Mouse (Mus musculus): Measurements from ENCODE around the gene Itprip. TPM values are rescaled to one million over a fixed set of nuclear protein-coding genes. Genes with fewer than 3 reads are reported as not detected.
A peak's percentile ranks its signal among the peaks of the same experiment; 100 is the strongest.
"Not testable (repeated sequence)": the region's sequence is repeated elsewhere in the genome, so short reads cannot be mapped to it uniquely, and the experiment has no call there.

Itprip gene
- polyA plus RNA-seq, 1 experiment = 0.79 TPM

DNA sequence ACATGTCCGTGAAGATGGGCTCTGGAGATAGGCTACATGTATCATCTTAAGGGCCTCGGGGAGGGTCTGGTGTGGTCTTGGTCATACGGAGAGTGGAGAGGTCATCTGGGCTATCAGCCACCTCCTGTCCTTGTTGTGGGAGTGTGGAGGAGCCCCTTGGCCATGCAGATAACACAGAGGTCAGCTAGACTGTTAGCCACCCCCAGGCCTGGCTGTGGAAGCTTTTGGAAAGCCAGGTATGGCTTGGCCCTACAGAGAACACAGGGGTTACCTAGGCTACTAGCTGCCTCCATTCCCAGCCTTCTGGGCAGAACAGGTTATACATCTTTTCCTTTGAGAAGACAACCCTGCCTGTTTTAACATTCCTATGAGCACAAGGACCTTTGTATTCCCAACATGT, 56.5 kb downstream of the Itprip start:
- TF ChIP-seq POLR2A (IDR thresholded peaks at IDR 0.05; ENCODE audit: extremely low read depth, insufficient read depth, low read length) (no peak), CTCF (IDR thresholded peaks at IDR 0.05; ENCODE audit: extremely low read depth, insufficient read depth, low read length) (no peak)
- no peak overlapping the region for H3K27ac ChIP-seq (ENCODE audit: insufficient read depth, low read length)
- no peak overlapping the region for H3K4me3 ChIP-seq (ENCODE audit: insufficient read depth, low read length)
- H3K4me1 ChIP-seq (ENCODE audit: control insufficient read depth, insufficient read depth, low read length) = peaks cover 2% of the 10 kb centered on the region; the same call in 1 of the 2 replicates

GRCm38 (mm10) chr19:47859180-47859579, 59.9 kb downstream of the Itprip start:
- Histone ChIP-seq H3K4me1 (ENCODE audit: control insufficient read depth, insufficient read depth, low read length) (no peaks in the 10 kb centered on the region; the same call in 1 of the 2 replicates), H3K4me3 (ENCODE audit: insufficient read depth, low read length) (no peak overlapping the region), H3K27ac (ENCODE audit: insufficient read depth, low read length) (no peak overlapping the region)
- TF ChIP-seq POLR2A (IDR thresholded peaks at IDR 0.05; ENCODE audit: extremely low read depth, insufficient read depth, low read length) (no peak), CTCF (IDR thresholded peaks at IDR 0.05; ENCODE audit: extremely low read depth, insufficient read depth, low read length) (no peak)

DNA sequence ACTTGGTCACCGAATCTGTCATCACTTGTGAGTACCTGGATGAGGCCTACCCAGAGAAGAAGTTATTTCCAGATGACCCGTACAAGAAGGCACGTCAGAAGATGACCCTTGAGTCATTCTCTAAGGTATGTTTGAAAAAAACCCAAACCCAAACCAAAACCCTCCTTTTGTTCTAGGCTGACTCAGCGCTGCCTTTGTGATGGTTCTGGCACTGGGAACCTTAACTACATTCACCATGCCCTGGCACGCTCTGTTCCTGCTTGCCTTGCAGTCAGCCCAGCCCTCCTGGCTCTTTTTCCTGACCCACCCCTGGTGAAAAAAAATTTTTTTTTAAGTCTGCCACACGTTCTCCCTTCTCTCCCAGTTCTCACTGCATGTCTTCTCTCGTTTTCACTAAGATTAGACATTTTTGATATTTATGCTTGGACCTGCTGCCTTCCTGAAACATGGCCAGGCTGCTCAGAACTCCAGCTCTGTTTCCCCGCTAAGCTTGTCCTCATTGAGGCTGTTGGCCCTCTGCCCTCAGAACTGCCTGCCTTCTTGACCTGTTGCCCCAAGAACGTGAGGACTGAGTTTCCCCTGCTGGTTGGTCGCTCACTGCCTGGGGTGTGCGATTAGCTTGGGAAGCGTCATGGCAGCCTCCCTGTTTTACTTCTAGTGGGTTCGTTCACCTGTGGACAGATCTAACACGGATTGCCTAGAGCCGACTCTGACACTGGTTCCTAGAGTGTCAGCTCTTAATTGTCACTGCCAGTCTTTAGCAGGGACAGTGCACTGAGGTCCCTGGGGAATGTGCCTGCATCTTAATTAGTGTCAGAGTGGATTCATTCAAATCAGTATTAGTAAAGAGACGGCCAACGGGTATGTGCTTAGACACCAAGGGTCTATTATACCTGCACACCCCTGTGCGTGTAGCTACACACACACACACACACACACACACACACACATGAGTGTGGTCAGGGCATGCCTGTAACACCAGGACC, 60.8 kb downstream of the Itprip start:
- H3K27ac ChIP-seq (ENCODE audit: insufficient read depth, low read length) = no peak overlapping the region
- TF ChIP-seq CTCF (IDR thresholded peaks at IDR 0.05; ENCODE audit: extremely low read depth, insufficient read depth, low read length) = no peak
- no peak overlapping the region for H3K4me3 ChIP-seq (ENCODE audit: insufficient read depth, low read length)
- H3K4me1 ChIP-seq (ENCODE audit: control insufficient read depth, insufficient read depth, low read length) = no peaks in the 10 kb centered on the region; the same call in 1 of the 2 replicates

DNA sequence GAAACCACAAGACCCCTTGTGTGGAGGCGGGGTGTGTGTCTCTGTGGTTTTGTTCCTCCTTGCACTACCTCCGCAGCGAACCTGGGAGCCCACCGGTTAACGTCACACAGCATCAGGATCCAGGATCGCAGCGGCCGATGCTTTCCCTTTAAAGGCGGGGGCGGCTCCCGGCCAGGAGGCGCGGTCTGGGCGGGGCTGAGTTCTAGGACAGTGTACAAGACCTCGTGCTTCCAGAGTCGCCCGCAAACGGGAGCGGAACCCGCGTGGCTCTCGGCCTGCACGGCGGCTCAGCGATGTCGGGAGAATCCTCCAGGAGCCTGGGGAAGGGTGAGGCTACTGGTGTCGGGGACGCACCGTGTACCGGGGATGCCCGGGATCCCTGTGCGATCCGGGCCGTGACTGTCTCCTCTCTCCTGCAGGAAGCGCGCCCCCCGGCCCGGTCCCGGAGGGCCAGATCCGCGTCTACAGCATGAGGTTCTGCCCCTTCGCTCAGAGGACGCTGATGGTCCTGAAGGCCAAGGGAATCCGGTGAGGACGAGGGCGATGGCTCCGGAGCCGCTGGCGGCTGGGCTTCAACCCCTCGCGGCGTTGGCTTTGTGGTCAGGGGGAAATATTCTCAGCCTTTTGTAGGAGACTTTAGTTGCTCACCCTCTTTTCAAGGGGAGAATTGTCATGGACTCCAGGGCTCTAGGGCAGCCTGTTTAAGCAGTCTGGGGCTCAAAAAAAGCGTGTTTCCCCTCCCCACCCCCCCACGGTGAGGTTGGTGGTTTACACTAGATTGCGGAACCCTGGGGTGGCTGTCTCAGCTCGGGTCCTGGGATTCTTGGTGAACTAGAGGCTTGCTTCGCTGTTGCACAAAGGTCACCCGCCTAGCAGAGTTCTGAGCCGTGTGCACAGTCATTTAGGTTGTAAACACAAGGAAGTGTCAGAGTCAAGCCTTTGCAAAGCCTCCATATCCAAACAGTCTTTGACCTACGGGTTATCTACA, 64.0 kb downstream of the Itprip start, which contains the start of gene Gsto1:
Gene Gsto1, plus strand, starts transcription at position 175 of the 988 bp plus-strand sequence.
- H3K4me3 ChIP-seq (ENCODE audit: insufficient read depth, low read length) = peak within 1 kb of the TSS; percentile 45
- H3K4me1 ChIP-seq (ENCODE audit: control insufficient read depth, insufficient read depth, low read length) = no peaks in the 10 kb centered on the region; the same call in 1 of the 2 replicates
- no peak within 1 kb of the TSS for H3K27ac ChIP-seq (ENCODE audit: insufficient read depth, low read length)

DNA sequence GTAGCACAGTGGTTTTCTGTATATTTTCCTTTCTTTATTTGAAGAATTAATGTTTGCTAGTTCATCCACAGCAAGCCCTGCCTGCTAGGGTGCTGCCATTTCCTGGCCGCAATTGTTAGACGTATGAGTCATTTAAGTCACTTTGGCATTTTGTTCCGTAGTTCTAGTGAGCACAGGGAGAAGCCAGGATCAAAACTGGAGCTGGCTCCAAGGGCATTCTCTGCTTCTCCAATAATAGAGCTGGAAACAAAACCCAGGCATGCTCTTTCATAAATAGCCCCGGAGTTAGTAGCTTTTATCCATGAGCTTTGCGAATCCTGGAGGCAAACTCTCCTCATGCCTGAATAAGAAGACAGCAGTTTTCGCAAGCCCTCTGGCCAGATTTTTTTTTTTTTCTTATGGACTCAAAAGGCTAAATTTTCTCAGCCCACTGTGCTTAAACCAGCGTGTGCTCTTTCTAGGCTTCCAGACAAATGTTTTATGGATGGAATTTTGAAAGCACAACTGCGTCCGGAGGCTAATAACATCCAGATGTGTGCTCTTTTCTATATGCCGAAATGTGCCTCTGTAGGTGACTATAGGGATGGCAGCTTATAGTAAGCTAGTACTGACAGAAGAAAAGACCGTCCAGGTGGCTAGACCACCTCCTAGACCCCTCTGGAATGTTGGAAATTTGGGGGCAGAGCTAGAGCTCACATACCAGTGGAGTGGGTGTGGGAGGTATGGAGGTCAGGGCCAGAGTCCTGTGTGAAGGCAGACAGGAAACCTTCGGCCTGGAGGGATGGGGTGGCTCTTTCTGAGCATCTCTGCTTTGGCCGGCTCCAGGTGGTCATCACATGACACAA, 64.9 kb downstream of the Itprip start:
- Histone ChIP-seq H3K4me1 (ENCODE audit: control insufficient read depth, insufficient read depth, low read length) (no peaks in the 10 kb centered on the region; the same call in 1 of the 2 replicates), H3K27ac (ENCODE audit: insufficient read depth, low read length) (no peak overlapping the region), H3K4me3 (ENCODE audit: insufficient read depth, low read length) (peak overlapping the region; percentile 45)
- TF ChIP-seq CTCF (IDR thresholded peaks at IDR 0.05; ENCODE audit: extremely low read depth, insufficient read depth, low read length) = no peak
- no peak for TF ChIP-seq POLR2A (IDR thresholded peaks at IDR 0.05; ENCODE audit: extremely low read depth, insufficient read depth, low read length)

More for the DNA sequence above, 64.0 kb downstream of the Itprip start, which contains the start of gene Gsto1:
- TF ChIP-seq CTCF (IDR thresholded peaks at IDR 0.05; ENCODE audit: extremely low read depth, insufficient read depth, low read length) = no peak
- TF ChIP-seq POLR2A (IDR thresholded peaks at IDR 0.05; ENCODE audit: extremely low read depth, insufficient read depth, low read length) = peak; percentile 84

DNA sequence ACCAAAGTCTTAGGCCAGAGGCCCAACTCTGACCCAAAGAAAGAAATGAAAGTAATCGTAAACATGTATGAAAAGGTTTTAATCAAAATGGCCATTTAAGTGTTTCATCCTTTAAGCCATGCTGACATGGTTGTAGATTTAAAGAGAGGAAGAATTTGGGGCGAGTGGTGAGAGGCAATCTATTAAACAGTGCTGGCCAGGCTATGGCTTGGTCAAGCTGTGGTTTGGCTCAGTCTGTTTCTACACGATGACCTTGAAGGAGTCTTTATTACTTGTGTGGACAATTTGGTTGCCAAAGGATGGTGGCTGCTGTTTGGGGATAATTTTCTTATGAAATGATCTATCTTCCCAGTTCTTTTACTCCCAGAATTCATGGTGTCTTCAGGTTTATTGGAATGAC, 66.0 kb downstream of the Itprip start:
- no peak overlapping the region for H3K27ac ChIP-seq (ENCODE audit: insufficient read depth, low read length)
- no peak overlapping the region for H3K4me3 ChIP-seq (ENCODE audit: insufficient read depth, low read length)
- H3K4me1 ChIP-seq (ENCODE audit: control insufficient read depth, insufficient read depth, low read length) = no peaks in the 10 kb centered on the region; the same call in 1 of the 2 replicates
- TF ChIP-seq CTCF (IDR thresholded peaks at IDR 0.05; ENCODE audit: extremely low read depth, insufficient read depth, low read length) = no peak
- no peak for TF ChIP-seq POLR2A (IDR thresholded peaks at IDR 0.05; ENCODE audit: extremely low read depth, insufficient read depth, low read length)

- H3K27ac ChIP-seq (ENCODE audit: insufficient read depth, low read length); H3K4me3 ChIP-seq (ENCODE audit: insufficient read depth, low read length); H3K4me1 ChIP-seq (ENCODE audit: control insufficient read depth, insufficient read depth, low read length): not testable (repeated sequence)
These were observed 67.0 kb downstream of the Itprip start for GRCm38 (mm10) chr19:47852131-47852530.

- no peak for TF ChIP-seq POLR2A (IDR thresholded peaks at IDR 0.05; ENCODE audit: extremely low read depth, insufficient read depth, low read length)
- TF ChIP-seq CTCF (IDR thresholded peaks at IDR 0.05; ENCODE audit: extremely low read depth, insufficient read depth, low read length) = no peak
- no peaks in the 10 kb centered on the region for H3K4me1 ChIP-seq (ENCODE audit: control insufficient read depth, insufficient read depth, low read length)
These were observed 69.4 kb downstream of the Itprip start for GRCm38 (mm10) chr19:47849735-47850134.

More at GRCm38 (mm10) chr19:47849735-47850134, 69.4 kb downstream of the Itprip start:
- H3K4me3 ChIP-seq (ENCODE audit: insufficient read depth, low read length) = no peak overlapping the region
- H3K27ac ChIP-seq (ENCODE audit: insufficient read depth, low read length) = no peak overlapping the region

Other genes starting within 250 kb of the Itprip start
- 0.38 and 0.90 TPM in 2 replicates for gene Col17a1, start 227.2 kb downstream of the Itprip start, polyA plus RNA-seq (2012; rRNA removed)
- 64.9 and 69.6 TPM in 2 replicates for gene Sfr1, start 187.6 kb downstream of the Itprip start, polyA plus RNA-seq (2012; rRNA removed)
- gene Gsto1, start 64.3 kb downstream of the Itprip start, polyA plus RNA-seq (2012; rRNA removed) = 47.8 and 51.4 TPM in 2 replicates
- 2.5 and 3.2 TPM in 2 replicates for gene Gsto2, start 53.8 kb downstream of the Itprip start, polyA plus RNA-seq (2012; rRNA removed)
- gene Cfap43, start within 50 bp of the Itprip start, polyA plus RNA-seq (2012; rRNA removed) = 0.44 and 0.94 TPM in 2 replicates
- gene Cfap58, start 18.4 kb upstream of the Itprip start, polyA plus RNA-seq (2012; rRNA removed) = 0.17 and 0.19 TPM in 2 replicates

All from cortical plate, adult 2 months (tissue).